Mouse (Mus musculus) hindbrain, embryonic 12.5 days (tissue): Measurements from ENCODE around the gene Atoh8. TPM values are rescaled to one million over a fixed set of nuclear protein-coding genes. Genes with fewer than 3 reads are reported as not detected.

ENCODE experiments used
- ATAC-seq: fragments of 200-750 bp; cut with Nextera tagmentation; 2 replicates; pipeline ENCODE4 v1.8.0; 2017; ENCODE audit warnings: moderate TSS enrichment; ENCODE audit not compliant: low FRiP score
- H3K27ac ChIP-seq: fragments of 300-500 bp; sonication (generic); 2 replicates; pipeline ENCODE4 v1.5.1; 2016; ENCODE audit warnings: mild to moderate bottlenecking
- H3K27me3 ChIP-seq: fragments of 300-500 bp; sonication (generic); 2 replicates; pipeline ENCODE4 v1.6.1; 2016; ENCODE audit warnings: mild to moderate bottlenecking
- H3K36me3 ChIP-seq: fragments of 300-500 bp; sonication (generic); 2 replicates; pipeline ENCODE4 v1.6.1; 2016; ENCODE audit warnings: mild to moderate bottlenecking
- H3K4me1 ChIP-seq: fragments of 300-500 bp; sonication (generic); 2 replicates; pipeline ENCODE4 v1.6.1; 2016
- H3K4me2 ChIP-seq: fragments of 300-500 bp; sonication (generic); replicated peaks from 2 replicates; pipeline ENCODE4 v1.6.1; 2016; ENCODE audit warnings: mild to moderate bottlenecking
- H3K4me3 ChIP-seq: fragments of 300-500 bp; sonication (generic); 2 replicates; pipeline ENCODE4 v1.5.1; 2016; ENCODE audit warnings: mild to moderate bottlenecking
- H3K9ac ChIP-seq: fragments of 300-500 bp; sonication (generic); 2 replicates; pipeline ENCODE4 v1.6.1; 2016; ENCODE audit warnings: mild to moderate bottlenecking, moderate library complexity
- H3K9me3 ChIP-seq: fragments of 300-500 bp; sonication (generic); replicated peaks from 2 replicates; pipeline ENCODE4 v1.6.1; 2016; ENCODE audit warnings: mild to moderate bottlenecking
- WGBS: fragments of 180-500 bp; shearing (Covaris S2); methylation state at CpG from one replicate; pipeline ENCODE4 v1.1.7; 2016; 5-methylcytosine and 5-hydroxymethylcytosine counted together
- polyA plus RNA-seq: library from polyadenylated mRNA; unstranded; fragments of >200 nt; fragmentation: Nextera tagmentation; extraction: Ambion mirVana; gene quantifications from 2 replicates; pipeline ENCODE4 v1.2.1, GENCODE M21; 2016

Gene Atoh8
- polyA plus RNA-seq, 1 experiment from 2014 or later = 12.4 TPM

GRCm38 (mm10) chr6:72270258-72270657 is 34.9 kb upstream of the Atoh8 start:
- Histone ChIP-seq H3K4me2 (no peak overlapping the region), H3K9ac (no peak overlapping the region), H3K27ac (no peak overlapping the region), H3K27me3 (no peaks in the 10 kb centered on the region), H3K9me3 (no peaks in the 10 kb centered on the region), H3K4me1 (peaks cover 6% of the 10 kb centered on the region), H3K36me3 (no peaks in the 10 kb centered on the region), H3K4me3 (no peak overlapping the region)
- WGBS = 86% methylated on average over 5 of the region's 5 CpGs
- ATAC-seq = no peak

- H3K4me1 ChIP-seq = peaks cover 6% of the 10 kb centered on the region
- no peak overlapping the region for H3K4me2 ChIP-seq
- H3K36me3 ChIP-seq = no peaks in the 10 kb centered on the region
- no peak overlapping the region for H3K4me3 ChIP-seq
- H3K9me3 ChIP-seq = no peaks in the 10 kb centered on the region
- WGBS = 64% methylated on average over 9 of the region's 9 CpGs
- H3K27ac ChIP-seq = no peak overlapping the region
- no peaks in the 10 kb centered on the region for H3K27me3 ChIP-seq
- H3K9ac ChIP-seq = no peak overlapping the region
- no peak for ATAC-seq
These were observed 32.9 kb upstream of the Atoh8 start for GRCm38 (mm10) chr6:72268149-72268847.

- no peak overlapping the region for H3K9ac ChIP-seq
- ATAC-seq = no peak
- no peak overlapping the region for H3K27ac ChIP-seq
- no peaks in the 10 kb centered on the region for H3K9me3 ChIP-seq
- no peak overlapping the region for H3K4me2 ChIP-seq
- WGBS = 83% methylated on average over 6 of the region's 6 CpGs
- no peaks in the 10 kb centered on the region for H3K36me3 ChIP-seq
- H3K4me1 ChIP-seq = peaks cover 6% of the 10 kb centered on the region
- H3K4me3 ChIP-seq = no peak overlapping the region
- H3K27me3 ChIP-seq = no peaks in the 10 kb centered on the region
These were observed 30.3 kb upstream of the Atoh8 start for GRCm38 (mm10) chr6:72265664-72266063.

- Histone ChIP-seq H3K36me3 (no peaks in the 10 kb centered on the region), H3K4me2 (no peak overlapping the region), H3K27ac (no peak overlapping the region), H3K9me3 (no peaks in the 10 kb centered on the region), H3K27me3 (peaks cover 4% of the 10 kb centered on the region; the same call in 1 of the 2 replicates), H3K4me3 (no peak overlapping the region), H3K4me1 (peaks cover 6% of the 10 kb centered on the region), H3K9ac (no peak overlapping the region)
- 56% methylated on average over 5 of the region's 5 CpGs for WGBS
- no peak for ATAC-seq
These were observed 28.4 kb upstream of the Atoh8 start for GRCm38 (mm10) chr6:72263679-72264265.

GRCm38 (mm10) chr6:72261683-72262320 is 26.4 kb upstream of the Atoh8 start:
- no peak overlapping the region for H3K9ac ChIP-seq
- WGBS = 80% methylated on average over 12 of the region's 12 CpGs
- ATAC-seq = peak; percentile 53; the same call in 1 of the 2 replicates

GRCm38 (mm10) chr6:72260981-72261682 is 25.8 kb upstream of the Atoh8 start:
- H3K9ac ChIP-seq = no peak overlapping the region
- 30% methylated on average over 19 of the region's 19 CpGs for WGBS
- no peak overlapping the region for H3K4me3 ChIP-seq
- peaks cover 4% of the 10 kb centered on the region; the same call in 1 of the 2 replicates for H3K27me3 ChIP-seq
- no peaks in the 10 kb centered on the region for H3K36me3 ChIP-seq
- no peaks in the 10 kb centered on the region for H3K4me1 ChIP-seq
- H3K9me3 ChIP-seq = no peaks in the 10 kb centered on the region
- no peak overlapping the region for H3K27ac ChIP-seq
- ATAC-seq = peak; percentile 85
- no peak overlapping the region for H3K4me2 ChIP-seq

More at GRCm38 (mm10) chr6:72261683-72262320, 26.4 kb upstream of the Atoh8 start:
- Histone ChIP-seq H3K4me3 (no peak overlapping the region), H3K27ac (no peak overlapping the region), H3K27me3 (peaks cover 4% of the 10 kb centered on the region; the same call in 1 of the 2 replicates), H3K9me3 (no peaks in the 10 kb centered on the region), H3K4me2 (no peak overlapping the region), H3K4me1 (no peaks in the 10 kb centered on the region), H3K36me3 (no peaks in the 10 kb centered on the region)

GRCm38 (mm10) chr6:72259474-72259873 is 24.1 kb upstream of the Atoh8 start:
- H3K36me3 ChIP-seq = no peaks in the 10 kb centered on the region
- WGBS = 77% methylated on average over 7 of the region's 7 CpGs
- peaks cover 4% of the 10 kb centered on the region; the same call in 1 of the 2 replicates for H3K27me3 ChIP-seq
- H3K4me2 ChIP-seq = no peak overlapping the region
- H3K9ac ChIP-seq = no peak overlapping the region
- H3K4me1 ChIP-seq = peaks cover 8% of the 10 kb centered on the region
- H3K9me3 ChIP-seq = no peaks in the 10 kb centered on the region
- H3K27ac ChIP-seq = no peak overlapping the region
- no peak for ATAC-seq
- H3K4me3 ChIP-seq = no peak overlapping the region

- H3K9me3 ChIP-seq = no peaks in the 10 kb centered on the region
- no peaks in the 10 kb centered on the region for H3K36me3 ChIP-seq
- H3K27me3 ChIP-seq = peaks cover 4% of the 10 kb centered on the region; the same call in 1 of the 2 replicates
- H3K4me1 ChIP-seq = peaks cover 9% of the 10 kb centered on the region
- no peak overlapping the region for H3K4me3 ChIP-seq
- no peak overlapping the region for H3K9ac ChIP-seq
- no peak overlapping the region for H3K27ac ChIP-seq
- no peak overlapping the region for H3K4me2 ChIP-seq
- ATAC-seq = no peak
- 56% methylated on average over 6 of the region's 6 CpGs for WGBS
These were observed 19.9 kb upstream of the Atoh8 start for GRCm38 (mm10) chr6:72255294-72255693.

- Histone ChIP-seq H3K27ac (no peak overlapping the region), H3K4me2 (no peak overlapping the region), H3K4me1 (peaks cover 9% of the 10 kb centered on the region), H3K4me3 (no peak overlapping the region), H3K36me3 (no peaks in the 10 kb centered on the region), H3K9me3 (no peaks in the 10 kb centered on the region), H3K27me3 (0 out of 2 replicates have a peak, but pooled peaks cover under 1% of the 10 kb centered on the region), H3K9ac (no peak overlapping the region)
- ATAC-seq = peak; percentile 64; the same call in 1 of the 2 replicates
- WGBS = 51% methylated on average over 10 of the region's 10 CpGs
These were observed 19.3 kb upstream of the Atoh8 start for GRCm38 (mm10) chr6:72254588-72255075.

GRCm38 (mm10) chr6:72253911-72254587 is 18.7 kb upstream of the Atoh8 start:
- WGBS = 75% methylated on average over 4 of the region's 4 CpGs
- H3K4me1 ChIP-seq = peaks cover 9% of the 10 kb centered on the region
- H3K27ac ChIP-seq = no peak overlapping the region
- no peaks in the 10 kb centered on the region for H3K36me3 ChIP-seq
- no peak overlapping the region for H3K4me2 ChIP-seq
- H3K4me3 ChIP-seq = no peak overlapping the region
- H3K9ac ChIP-seq = no peak overlapping the region
- ATAC-seq = peak; percentile 38; the same call in 1 of the 2 replicates
- no peaks in the 10 kb centered on the region for H3K9me3 ChIP-seq
- no peaks in the 10 kb centered on the region for H3K27me3 ChIP-seq

GRCm38 (mm10) chr6:72253168-72253567 is 17.8 kb upstream of the Atoh8 start:
- no peak for ATAC-seq
- Histone ChIP-seq H3K27ac (no peak overlapping the region), H3K4me1 (peaks cover 9% of the 10 kb centered on the region)

More at GRCm38 (mm10) chr6:72253168-72253567, 17.8 kb upstream of the Atoh8 start:
- Histone ChIP-seq H3K36me3 (no peaks in the 10 kb centered on the region), H3K9ac (no peak overlapping the region), H3K4me3 (no peak overlapping the region), H3K27me3 (no peaks in the 10 kb centered on the region), H3K9me3 (no peaks in the 10 kb centered on the region), H3K4me2 (no peak overlapping the region)
- WGBS = 85% methylated on average over 4 of the region's 4 CpGs
